Mouse (Mus musculus) right cerebral cortex, postnatal 25 days (tissue): Measurements from ENCODE around the gene Cryba1.
A peak's percentile ranks its signal among the peaks of the same experiment; 100 is the strongest.

Source experiments
- DNase-seq: peaks from one replicate; pipeline ENCODE4 v3.0.0; 2022

The Cryba1 gene

DNA sequence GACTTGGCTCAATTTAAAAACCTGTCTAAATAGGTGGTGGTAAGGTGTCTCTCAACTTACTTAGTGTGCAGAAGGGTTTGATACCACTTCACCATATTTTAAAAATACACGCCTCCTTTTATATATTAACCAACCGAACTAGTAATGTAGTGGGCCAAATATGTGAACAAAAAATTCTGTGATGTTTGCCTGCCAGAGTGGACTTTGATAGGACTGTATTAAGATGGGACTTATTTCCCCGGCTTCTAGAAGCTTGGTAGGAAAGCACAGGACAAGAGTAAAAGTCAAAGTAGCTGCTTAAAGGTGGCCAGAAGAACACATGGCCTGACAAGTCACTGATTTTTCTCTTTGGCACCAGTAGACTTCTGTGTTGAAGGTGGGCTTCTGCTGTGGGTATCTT, 11.3 kb downstream of the Cryba1 start:
- DNase-seq: no peak

DNA sequence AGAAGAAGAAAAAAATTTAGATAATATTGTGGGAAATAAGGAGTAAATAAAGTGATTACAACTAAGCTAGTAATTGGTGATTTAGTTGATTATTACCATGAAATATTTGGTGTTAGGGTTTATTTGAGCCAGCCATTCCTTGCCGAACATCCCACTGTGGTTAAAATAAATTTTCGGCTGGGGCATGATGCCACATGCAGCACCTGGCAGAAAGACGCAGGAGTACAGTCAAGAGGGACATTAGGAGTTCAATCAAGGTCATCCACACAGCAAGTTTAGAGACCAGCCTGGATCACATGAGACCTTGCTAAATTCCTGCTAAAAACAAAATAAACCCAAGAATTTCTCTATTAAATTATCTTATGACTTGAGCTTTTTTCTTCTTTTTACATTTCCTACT, 16.0 kb downstream of the Cryba1 start:
- no peak for DNase-seq

- no peak for DNase-seq
Measured at GRCm38 (mm10) chr11:77705920-77706319, 19.2 kb downstream of the Cryba1 start.

DNA sequence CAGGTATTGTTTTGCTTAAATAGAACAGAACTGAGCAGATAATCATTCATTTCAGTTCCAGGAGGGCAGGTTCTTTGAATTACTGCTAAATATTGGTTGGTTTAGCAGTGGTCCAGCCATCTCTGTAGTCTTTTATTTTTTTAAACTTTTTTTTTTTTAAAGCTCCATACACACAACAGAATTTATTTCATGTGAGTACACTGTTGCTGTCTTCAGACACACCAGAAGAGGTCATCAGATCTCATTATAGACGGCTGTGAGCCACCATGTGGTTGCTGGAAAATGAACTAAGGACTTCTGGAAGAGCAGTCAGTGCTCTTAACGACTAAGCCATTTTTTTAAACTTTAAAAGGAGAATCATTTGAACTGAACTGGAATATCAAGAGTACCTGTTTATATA, 27.9 kb downstream of the Cryba1 start:
- no peak for DNase-seq

GRCm38 (mm10) chr11:77693026-77693425, 32.1 kb downstream of the Cryba1 start:
- no peak for DNase-seq

DNA sequence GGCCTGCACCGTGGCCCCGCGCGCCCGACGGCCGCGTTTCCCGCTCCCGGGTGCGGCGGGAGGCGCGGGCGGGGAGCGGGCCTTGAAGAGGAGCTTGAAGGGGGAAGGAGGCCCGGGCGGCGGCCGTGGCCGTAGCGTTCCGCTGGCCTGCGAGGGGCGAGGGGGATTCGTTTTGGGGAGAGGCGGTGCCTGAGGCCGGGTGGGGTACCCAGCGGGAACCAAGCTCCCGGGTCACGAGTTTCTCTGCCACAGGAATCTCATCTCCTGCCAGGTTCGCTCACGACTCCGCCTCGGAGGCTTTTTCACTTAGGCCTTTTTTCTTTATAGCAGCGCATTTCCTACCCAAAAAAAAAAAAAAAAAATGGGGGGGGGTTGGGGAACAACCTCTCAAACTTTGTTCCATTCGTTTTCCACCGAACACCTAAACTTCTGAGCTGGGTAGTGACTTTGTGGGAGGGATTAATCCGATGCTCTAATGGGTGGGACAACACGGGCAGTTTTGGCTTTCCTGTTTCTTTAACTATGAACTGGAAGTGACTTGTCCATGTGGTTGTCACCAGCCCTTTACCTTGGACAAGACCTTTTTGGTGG, 37.4 kb downstream of the Cryba1 start:
- peak; percentile 57 for DNase-seq

DNA sequence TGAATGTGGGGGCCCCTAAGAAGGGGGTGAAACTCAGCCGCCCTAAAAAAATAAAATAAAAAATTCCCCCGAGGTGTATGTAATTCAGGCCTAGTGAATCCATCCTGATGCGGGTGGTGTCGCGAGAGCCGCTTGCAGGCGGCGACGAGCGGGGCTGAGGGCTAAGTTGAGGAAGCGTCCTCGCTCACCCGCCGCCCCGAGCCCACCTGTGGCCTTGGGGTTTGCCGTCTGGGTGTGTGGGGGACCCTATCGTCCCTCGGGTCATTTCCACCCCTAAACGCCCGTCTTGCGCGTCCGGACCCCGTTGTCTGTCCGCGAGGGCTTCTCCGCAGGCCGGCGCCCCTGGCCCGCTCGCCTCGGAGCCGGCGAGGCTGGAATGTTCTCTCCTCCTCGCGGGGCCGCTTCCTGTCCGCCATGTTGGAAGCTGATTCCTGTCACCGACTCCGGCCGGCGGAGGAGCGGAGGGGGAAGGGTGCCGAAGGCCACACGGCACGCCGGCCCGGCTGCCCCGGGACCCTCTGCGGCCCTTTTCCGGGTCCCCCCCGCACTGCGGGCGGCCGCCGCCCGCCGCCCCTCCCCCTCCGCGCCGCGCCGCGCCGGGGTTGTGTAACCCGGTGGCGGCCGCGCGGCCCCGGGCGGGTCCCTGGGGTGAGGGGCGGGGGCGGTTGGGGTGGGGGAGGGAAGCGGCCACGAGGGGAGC, 38.1 kb downstream of the Cryba1 start:
- peak; percentile 72 for DNase-seq

- DNase-seq: peak; percentile 39
Measured at GRCm38 (mm10) chr11:77686346-77686840, 38.7 kb downstream of the Cryba1 start.

GRCm38 (mm10) chr11:77685383-77686265, 39.5 kb downstream of the Cryba1 start, which contains the start of gene Nufip2:
Gene Nufip2 (plus strand): TSS chr11:77686155.
- DNase-seq: peak; percentile 99

DNA sequence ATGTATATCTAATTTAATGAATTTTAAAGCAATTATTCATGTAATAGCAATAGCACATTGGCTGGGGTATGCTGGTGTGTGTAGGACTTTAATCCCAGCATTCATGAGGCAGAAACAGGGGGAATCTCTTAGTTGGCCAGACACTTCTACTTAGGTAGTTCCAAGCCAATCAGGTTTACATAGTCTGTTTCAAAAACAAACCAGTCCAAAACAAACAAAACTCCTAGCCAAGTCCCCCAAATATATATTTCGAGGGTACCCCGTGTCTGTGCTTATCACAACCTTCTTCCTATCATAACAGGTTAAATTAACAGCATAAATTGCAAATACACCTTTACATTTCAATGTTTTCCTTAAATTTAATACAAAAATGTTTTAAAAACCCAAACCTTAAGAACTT, 40.2 kb downstream of the Cryba1 start:
- DNase-seq: no peak

- DNase-seq: no peak
Measured at GRCm38 (mm10) chr11:77680018-77680417, 45.1 kb downstream of the Cryba1 start.

GRCm38 (mm10) chr11:77673428-77673991, 51.6 kb downstream of the Cryba1 start:
- no peak for DNase-seq

DNA sequence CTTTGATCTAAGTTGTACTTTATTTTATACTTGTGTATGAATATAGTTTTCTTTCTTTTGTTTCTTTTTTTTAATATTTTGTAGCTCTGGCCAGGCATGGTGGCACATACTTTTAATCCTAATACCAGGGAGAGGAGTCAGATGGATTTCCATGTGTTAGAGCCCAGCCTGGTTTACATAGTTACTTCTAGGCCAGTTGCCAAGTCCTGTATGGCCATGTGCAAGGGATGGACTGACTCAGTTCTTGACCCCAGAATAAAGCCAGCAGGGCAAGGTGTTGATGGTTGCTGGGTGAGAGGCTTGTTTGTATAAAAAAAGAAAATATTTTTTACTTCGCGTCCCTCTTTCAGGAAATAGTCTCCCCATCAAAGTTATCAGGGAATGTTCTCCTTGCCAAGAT, 52.3 kb downstream of the Cryba1 start:
- no peak for DNase-seq
